Mouse (Mus musculus): Measurements from ENCODE around the gene Tac2. TPM values are rescaled to one million over a fixed set of nuclear protein-coding genes. Genes with fewer than 3 reads are reported as not detected.
A peak's percentile ranks its signal among the peaks of the same experiment; 100 is the strongest.

Tac2 gene
- polyA plus RNA-seq, 1 experiment from 2014 or later, result 0.34 TPM

DNA sequence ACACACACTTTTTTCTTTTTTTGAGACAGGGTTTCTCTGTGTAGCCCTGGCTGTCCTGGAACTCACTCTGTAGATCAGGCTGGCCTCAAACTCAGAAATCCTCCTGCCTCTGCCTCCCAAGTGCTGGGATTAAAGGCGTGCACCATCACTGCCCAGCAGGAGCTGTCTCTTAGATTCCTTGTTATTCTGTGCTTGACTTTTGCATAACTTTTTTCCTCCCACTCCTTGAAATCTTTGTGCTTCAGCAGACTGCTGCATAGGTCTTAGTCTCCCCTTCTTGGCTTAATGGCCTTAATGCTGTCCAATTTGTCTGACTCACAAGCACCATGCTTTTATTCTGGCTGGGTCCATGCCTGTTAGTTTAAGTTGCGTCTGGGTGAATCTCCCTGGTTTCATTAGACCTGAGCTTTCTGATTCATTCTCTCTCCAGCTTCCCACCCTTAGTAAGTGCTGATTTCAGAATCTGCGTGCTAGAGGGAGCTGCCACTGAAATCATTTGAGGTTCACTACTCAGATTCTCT is 15.4 kb upstream of the Tac2 start:
- DNase-seq (ENCODE audit: low spot score), result no peak

DNA sequence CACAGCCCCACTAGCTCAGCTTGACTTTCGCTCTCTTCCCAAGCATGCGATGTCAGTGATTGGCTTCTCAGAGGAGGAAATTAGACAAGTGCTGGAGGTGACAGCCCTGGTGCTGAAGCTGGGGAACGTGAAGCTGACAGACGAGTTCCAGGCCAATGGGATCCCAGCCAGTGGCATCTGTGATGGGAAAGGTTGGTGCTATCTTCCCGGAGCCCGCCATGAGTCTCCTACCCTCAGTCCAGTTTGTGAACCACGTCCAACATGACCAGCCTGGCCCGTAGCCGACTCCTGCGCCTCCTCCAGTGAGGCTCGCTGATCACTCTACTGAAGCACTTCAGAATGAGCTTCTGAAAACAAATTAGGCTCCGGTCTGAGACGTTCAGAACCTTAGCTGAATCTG is 13.9 kb upstream of the Tac2 start:
- no peak overlapping the region for H3K4me3 ChIP-seq (ENCODE audit: low read depth, low read length)
- no peaks in the 10 kb centered on the region for H3K4me1 ChIP-seq (replicated peaks; ENCODE audit: control insufficient read depth, insufficient read depth)
- 80% methylated on average over 13 of the region's 13 CpGs for WGBS
- H3K4me2 ChIP-seq (replicated peaks; ENCODE audit: low read depth), result no peak overlapping the region
- H3K27ac ChIP-seq (replicated peaks), result no peak overlapping the region
- no peaks in the 10 kb centered on the region for H3K9me3 ChIP-seq (ENCODE audit: control insufficient read depth, low read length)
- no peak for TF ChIP-seq CTCF (IDR thresholded peaks at IDR 0.05; ENCODE audit: low read depth)
- no peak for TF ChIP-seq EP300 (optimal IDR thresholded peaks at IDR 0.05)
- DNase-seq (ENCODE audit: low spot score), result no peak
- H3K27me3 ChIP-seq (ENCODE audit: control insufficient read depth, insufficient read depth, low read length), result no peaks in the 10 kb centered on the region
- no peak overlapping the region for H3K9ac ChIP-seq (ENCODE audit: low read length)
- H3K36me3 ChIP-seq (ENCODE audit: control insufficient read depth, insufficient read depth, low read length), result no peaks in the 10 kb centered on the region
- no peak for ATAC-seq (ENCODE audit: low FRiP score, low TSS enrichment)

More for the DNA sequence above, 15.4 kb upstream of the Tac2 start:
- 75% methylated on average over 3 of the region's 3 CpGs for WGBS
- H3K27ac ChIP-seq (replicated peaks), result no peak overlapping the region
- H3K9me3 ChIP-seq (ENCODE audit: control insufficient read depth, low read length), result no peaks in the 10 kb centered on the region
- TF ChIP-seq EP300 (optimal IDR thresholded peaks at IDR 0.05), result no peak
- TF ChIP-seq CTCF (IDR thresholded peaks at IDR 0.05; ENCODE audit: low read depth), result no peak
- H3K4me1 ChIP-seq (replicated peaks; ENCODE audit: control insufficient read depth, insufficient read depth), result no peaks in the 10 kb centered on the region
- no peak overlapping the region for H3K4me3 ChIP-seq (ENCODE audit: low read depth, low read length)
- no peak for ATAC-seq (ENCODE audit: low FRiP score, low TSS enrichment)
- no peaks in the 10 kb centered on the region for H3K27me3 ChIP-seq (ENCODE audit: control insufficient read depth, insufficient read depth, low read length)
- no peak overlapping the region for H3K4me2 ChIP-seq (replicated peaks; ENCODE audit: low read depth)
- H3K36me3 ChIP-seq (ENCODE audit: control insufficient read depth, insufficient read depth, low read length), result no peaks in the 10 kb centered on the region
- no peak overlapping the region for H3K9ac ChIP-seq (ENCODE audit: low read length)

DNA sequence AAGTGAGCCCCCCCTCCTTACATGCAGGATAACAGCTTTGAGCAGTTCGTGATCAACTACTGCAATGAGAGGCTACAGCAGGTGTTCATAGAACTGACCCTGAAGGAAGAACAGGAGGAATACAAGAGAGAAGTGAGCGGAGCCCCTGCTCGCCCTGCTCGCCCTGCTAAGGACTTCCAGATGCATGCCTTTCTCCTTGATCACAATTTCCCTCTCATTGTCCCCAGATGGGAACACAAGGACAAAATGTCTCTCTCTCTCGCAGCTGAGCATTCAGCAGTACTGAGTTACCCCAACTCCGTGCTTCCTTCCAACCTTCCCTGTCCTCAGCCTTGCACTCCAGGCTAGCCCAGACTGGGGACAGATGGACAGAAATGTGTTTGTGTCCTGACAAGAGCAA is 11.5 kb upstream of the Tac2 start:
- TF ChIP-seq CTCF (IDR thresholded peaks at IDR 0.05; ENCODE audit: low read depth) (no peak), EP300 (optimal IDR thresholded peaks at IDR 0.05) (no peak)
- WGBS, result 71% methylated on average over 6 of the region's 6 CpGs

DNA sequence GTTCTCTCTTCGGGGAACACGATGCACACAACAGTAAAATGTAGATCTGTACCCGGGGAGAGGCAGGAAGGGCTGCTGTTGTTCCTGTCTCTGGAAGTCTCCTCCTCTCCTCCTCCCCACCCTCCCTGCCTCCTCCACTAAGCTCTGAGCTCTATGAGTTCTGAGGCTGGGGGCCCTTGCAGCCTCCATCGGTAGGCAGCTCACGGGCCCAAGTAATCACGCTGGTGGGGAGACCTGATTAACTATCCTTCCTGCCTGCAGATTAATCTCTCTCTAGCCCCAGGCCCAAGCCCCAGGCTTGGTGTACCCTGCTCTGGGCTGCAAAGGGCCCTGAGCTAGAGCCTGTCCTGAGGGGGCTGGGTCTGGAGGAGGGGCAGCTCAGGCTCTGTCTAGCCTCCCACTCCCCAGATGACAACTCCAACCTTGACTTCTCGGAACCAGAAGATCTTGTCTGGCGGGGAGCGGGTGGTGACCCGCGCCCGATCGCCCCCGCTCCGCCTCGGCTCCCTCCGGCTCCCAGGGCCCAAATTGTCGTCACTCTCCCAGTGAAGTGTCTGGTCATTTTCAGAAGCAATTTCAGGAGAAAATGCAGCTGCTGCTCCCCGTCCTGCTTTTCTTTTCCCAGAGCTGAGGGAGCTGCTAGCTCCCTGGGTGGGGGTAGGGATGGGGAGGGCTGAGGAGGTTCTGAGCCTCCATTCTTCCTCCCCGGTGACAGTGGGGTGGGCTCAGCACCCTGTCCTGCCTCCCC is 2.4 kb upstream of the Tac2 start:
- no peaks in the 10 kb centered on the region for H3K9me3 ChIP-seq (ENCODE audit: control insufficient read depth, low read length)
- no peaks in the 10 kb centered on the region for H3K36me3 ChIP-seq (ENCODE audit: control insufficient read depth, insufficient read depth, low read length)
- peak overlapping the region; percentile 44 for H3K4me2 ChIP-seq (replicated peaks; ENCODE audit: low read depth)
- no peaks in the 10 kb centered on the region for H3K27me3 ChIP-seq (ENCODE audit: control insufficient read depth, insufficient read depth, low read length)
- peak overlapping the region; percentile 32 for H3K4me3 ChIP-seq (ENCODE audit: low read depth, low read length)
- ATAC-seq (ENCODE audit: low FRiP score, low TSS enrichment), result no peak
- H3K9ac ChIP-seq (ENCODE audit: low read length), result peak overlapping the region; percentile 59
- peak overlapping the region; percentile 86 for H3K27ac ChIP-seq (replicated peaks)
- WGBS, result 9% methylated on average over 20 of the region's 20 CpGs
- H3K4me1 ChIP-seq (replicated peaks; ENCODE audit: control insufficient read depth, insufficient read depth), result no peaks in the 10 kb centered on the region
- no peak for TF ChIP-seq EP300 (optimal IDR thresholded peaks at IDR 0.05)
- TF ChIP-seq CTCF (IDR thresholded peaks at IDR 0.05; ENCODE audit: low read depth), result no peak
- no peak for DNase-seq (ENCODE audit: low spot score)

More for the DNA sequence above, 11.5 kb upstream of the Tac2 start:
- no peaks in the 10 kb centered on the region for H3K27me3 ChIP-seq (ENCODE audit: control insufficient read depth, insufficient read depth, low read length)
- no peaks in the 10 kb centered on the region for H3K4me1 ChIP-seq (replicated peaks; ENCODE audit: control insufficient read depth, insufficient read depth)
- no peak overlapping the region for H3K9ac ChIP-seq (ENCODE audit: low read length)
- no peak overlapping the region for H3K27ac ChIP-seq (replicated peaks)
- no peak overlapping the region for H3K4me3 ChIP-seq (ENCODE audit: low read depth, low read length)
- DNase-seq (ENCODE audit: low spot score), result no peak
- no peak overlapping the region for H3K4me2 ChIP-seq (replicated peaks; ENCODE audit: low read depth)
- no peak for ATAC-seq (ENCODE audit: low FRiP score, low TSS enrichment)
- no peaks in the 10 kb centered on the region for H3K36me3 ChIP-seq (ENCODE audit: control insufficient read depth, insufficient read depth, low read length)
- H3K9me3 ChIP-seq (ENCODE audit: control insufficient read depth, low read length), result no peaks in the 10 kb centered on the region

DNA sequence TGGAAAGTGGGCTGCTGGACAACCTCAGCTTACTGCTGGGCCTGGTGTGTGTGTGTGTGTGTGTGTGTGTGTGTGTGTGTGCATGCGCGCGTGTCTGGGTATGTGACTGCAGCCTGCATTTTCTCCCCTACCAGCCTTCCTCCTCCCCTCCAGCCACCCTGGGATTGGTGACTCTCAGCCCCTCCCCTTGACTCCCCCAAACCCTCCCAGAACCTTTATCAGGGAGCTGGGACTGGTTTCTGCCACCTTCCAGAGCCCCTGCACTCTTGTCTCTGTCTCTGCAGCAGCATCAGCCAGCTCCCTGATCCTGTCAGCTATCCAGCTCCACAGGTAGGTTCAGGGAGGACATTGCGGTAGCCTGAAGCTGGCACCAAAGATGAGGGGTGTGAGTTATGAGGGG is 858 bp downstream of the Tac2 start:
- Histone ChIP-seq H3K9me3 (ENCODE audit: control insufficient read depth, low read length) (no peaks in the 10 kb centered on the region), H3K27ac (replicated peaks) (no peak overlapping the region), H3K4me1 (replicated peaks; ENCODE audit: control insufficient read depth, insufficient read depth) (no peaks in the 10 kb centered on the region), H3K4me2 (replicated peaks; ENCODE audit: low read depth) (no peak overlapping the region), H3K27me3 (ENCODE audit: control insufficient read depth, insufficient read depth, low read length) (no peaks in the 10 kb centered on the region), H3K4me3 (ENCODE audit: low read depth, low read length) (no peak overlapping the region), H3K36me3 (ENCODE audit: control insufficient read depth, insufficient read depth, low read length) (no peaks in the 10 kb centered on the region), H3K9ac (ENCODE audit: low read length) (no peak overlapping the region)
- TF ChIP-seq EP300 (optimal IDR thresholded peaks at IDR 0.05) (no peak), CTCF (IDR thresholded peaks at IDR 0.05; ENCODE audit: low read depth) (no peak)
- DNase-seq (ENCODE audit: low spot score) (no peak), ATAC-seq (ENCODE audit: low FRiP score, low TSS enrichment) (0 out of 2 replicates have a peak, but pooled peaks have one; percentile 16)
- WGBS, result 65% methylated on average over 4 of the region's 4 CpGs

DNA sequence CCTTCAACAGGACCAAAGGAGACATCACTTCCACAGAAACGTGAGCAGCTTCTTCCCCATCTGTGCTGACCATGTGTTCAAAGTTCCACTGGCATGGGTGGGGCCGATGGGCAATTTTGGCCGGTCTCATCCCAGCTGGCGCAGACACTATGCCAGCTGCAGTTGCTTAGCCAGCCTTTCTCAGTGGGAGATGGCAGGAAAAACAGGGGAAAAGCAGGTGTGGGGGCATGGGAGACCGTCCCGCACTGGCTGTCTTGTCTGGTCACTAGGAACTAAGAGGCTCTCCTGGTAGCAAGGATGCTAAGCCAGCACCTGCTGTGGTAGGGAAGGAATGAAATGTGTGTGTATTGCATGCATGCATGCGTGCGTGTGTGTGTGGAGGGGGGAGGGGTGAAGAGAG is 4.2 kb downstream of the Tac2 start:
- Histone ChIP-seq H3K4me1 (replicated peaks; ENCODE audit: control insufficient read depth, insufficient read depth) (no peaks in the 10 kb centered on the region), H3K9ac (ENCODE audit: low read length) (no peak overlapping the region), H3K27ac (replicated peaks) (no peak overlapping the region), H3K36me3 (ENCODE audit: control insufficient read depth, insufficient read depth, low read length) (no peaks in the 10 kb centered on the region), H3K4me3 (ENCODE audit: low read depth, low read length) (no peak overlapping the region), H3K9me3 (ENCODE audit: control insufficient read depth, low read length) (no peaks in the 10 kb centered on the region), H3K27me3 (ENCODE audit: control insufficient read depth, insufficient read depth, low read length) (no peaks in the 10 kb centered on the region), H3K4me2 (replicated peaks; ENCODE audit: low read depth) (no peak overlapping the region)
- no peak for TF ChIP-seq CTCF (IDR thresholded peaks at IDR 0.05; ENCODE audit: low read depth)
- TF ChIP-seq EP300 (optimal IDR thresholded peaks at IDR 0.05), result no peak
- ATAC-seq (ENCODE audit: low FRiP score, low TSS enrichment), result no peak
- DNase-seq (ENCODE audit: low spot score), result no peak
- 70% methylated on average over 8 of the region's 8 CpGs for WGBS
